Mouse (Mus musculus) layer of hippocampus, adult 8-10 months (tissue): ENCODE measurements around the gene Mtf2. TPM values are rescaled to one million over a fixed set of nuclear protein-coding genes. Genes with fewer than 3 reads are reported as not detected.
A peak's percentile ranks its signal among the peaks of the same experiment; 100 is the strongest.
"Not testable (repeated sequence)": the region's sequence is repeated elsewhere in the genome, so short reads cannot be mapped to it uniquely, and the experiment has no call there.

Source experiments
- DNase-seq, 2 experiments: peaks; one replicate each; pipeline ENCODE4 v3.0.0; 2022; ENCODE audit warnings: low spot score in 2 of 2
- total RNA-seq, 4 experiments: library from RNA; stranded (reverse); gene quantifications; 2 replicates each; pipeline ENCODE4 v1.2.4; 2022

Mtf2 gene
- total RNA-seq, 4 experiments from 2014 or later: 52.9 to 64.2 (median 58.8) TPM

DNA sequence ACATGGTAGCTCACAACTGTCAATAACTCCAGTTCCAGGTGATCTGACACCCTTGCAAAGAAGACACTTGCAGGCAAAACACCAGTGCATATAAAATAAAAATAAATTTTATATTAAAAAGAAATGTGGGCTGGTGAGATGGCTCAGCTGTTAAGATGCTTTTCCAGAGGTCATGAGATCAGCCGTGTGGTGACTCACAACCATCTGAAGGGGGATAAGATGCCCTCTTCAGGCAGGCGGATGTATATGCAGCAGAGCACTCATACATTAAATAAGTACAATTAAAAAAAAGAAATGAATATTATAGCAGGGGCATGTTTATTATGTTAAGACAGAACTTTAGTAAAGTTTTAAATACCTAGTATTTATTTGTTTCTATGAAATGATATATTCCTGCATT is 16.9 kb downstream of the Mtf2 start:
- no peak for DNase-seq

DNA sequence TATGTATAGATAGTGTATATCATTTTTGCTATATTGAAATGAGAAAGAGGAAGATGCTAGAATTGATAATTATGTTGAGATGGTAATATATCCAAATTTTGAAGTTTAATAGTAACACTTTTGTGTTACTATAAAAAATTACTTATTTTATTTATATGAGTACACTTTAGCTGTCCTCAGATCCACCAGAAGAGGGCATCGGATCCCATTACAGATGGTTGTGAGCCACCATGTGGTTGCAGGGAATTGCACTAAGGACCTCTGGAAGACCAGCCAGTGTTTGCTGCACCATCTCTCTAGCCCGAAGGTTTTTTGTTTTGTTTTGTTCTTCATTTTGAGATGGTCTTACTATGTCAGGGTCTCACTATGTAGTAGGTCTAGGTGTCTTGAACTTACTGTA is 20.0 kb downstream of the Mtf2 start:
- no peak for DNase-seq

DNA sequence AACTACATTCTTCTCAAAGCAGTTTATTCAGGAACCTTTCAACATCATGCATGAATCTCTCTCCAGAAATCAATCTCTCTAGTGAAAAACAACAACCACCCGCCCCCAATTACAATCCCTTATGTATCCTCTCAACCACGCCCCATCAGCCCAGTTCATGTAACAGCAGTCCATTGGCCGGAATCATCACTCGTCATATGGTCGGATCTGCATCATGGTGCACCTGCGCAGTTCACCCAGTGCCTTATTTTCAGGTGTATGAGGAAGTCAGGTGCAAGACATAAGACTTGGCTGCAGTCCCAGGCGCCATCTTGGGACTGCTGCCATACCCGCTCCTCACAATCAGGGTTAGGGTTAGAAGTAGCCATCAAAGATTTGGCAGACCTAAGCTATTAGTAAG is 27.3 kb downstream of the Mtf2 start:
- not testable (repeated sequence) for DNase-seq

DNA sequence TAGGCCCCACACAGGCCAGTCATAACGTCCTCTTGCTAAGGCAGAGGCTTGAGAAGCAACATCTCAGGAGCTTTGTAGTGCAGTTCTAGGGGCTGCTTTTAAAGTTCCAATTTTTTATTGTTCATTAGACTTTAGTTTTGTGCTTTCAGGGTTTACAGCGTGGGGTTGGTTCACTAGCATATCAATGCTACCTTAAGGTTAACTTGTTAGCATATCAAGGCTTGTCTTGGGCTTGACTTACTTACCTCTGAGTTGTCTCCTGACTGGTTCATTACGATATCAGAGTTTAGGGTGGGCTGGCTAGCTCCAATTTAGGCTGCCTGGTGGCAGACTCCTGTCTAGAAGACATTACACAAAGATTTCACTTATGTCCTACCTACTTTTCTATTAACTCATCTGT is 32.2 kb downstream of the Mtf2 start:
- no peak for DNase-seq

DNA sequence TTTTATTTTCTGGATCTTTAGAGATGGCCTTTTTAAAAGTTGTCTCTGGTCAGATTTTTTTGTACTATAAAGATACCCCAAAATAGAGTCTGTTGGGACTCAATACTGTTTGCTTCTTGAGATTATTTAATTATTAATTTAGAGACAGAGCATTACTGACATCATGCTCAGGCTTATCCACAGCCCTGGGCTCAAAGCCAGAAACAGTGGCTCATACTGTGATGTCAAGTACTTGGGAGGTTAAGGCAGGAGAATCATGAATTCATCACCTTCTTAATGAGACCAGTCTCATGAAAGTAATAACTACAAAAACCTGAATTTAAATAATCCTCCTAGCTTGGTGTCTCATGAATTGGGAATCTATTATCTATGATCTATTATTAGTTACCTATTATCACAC is 34.7 kb downstream of the Mtf2 start:
- DNase-seq: no peak

DNA sequence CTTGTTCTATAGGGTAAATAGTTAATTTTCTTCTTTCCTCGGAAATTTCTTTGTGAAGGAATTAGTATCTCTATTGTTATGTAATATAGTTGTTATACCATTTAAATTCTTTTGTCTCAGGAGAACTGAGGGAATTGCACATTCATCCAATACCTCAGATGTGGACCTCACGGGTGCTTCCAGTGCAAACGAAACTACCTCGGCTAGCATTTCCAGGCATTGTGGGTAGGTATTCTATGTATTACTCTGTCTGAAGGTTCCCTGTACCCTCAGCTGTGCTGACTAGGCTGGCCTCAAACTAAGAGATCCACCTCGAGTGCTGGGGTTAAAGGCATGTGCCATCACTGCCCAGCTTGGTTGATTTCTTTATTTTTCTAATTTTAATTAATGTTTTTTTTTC is 38.8 kb downstream of the Mtf2 start:
- no peak for DNase-seq

DNA sequence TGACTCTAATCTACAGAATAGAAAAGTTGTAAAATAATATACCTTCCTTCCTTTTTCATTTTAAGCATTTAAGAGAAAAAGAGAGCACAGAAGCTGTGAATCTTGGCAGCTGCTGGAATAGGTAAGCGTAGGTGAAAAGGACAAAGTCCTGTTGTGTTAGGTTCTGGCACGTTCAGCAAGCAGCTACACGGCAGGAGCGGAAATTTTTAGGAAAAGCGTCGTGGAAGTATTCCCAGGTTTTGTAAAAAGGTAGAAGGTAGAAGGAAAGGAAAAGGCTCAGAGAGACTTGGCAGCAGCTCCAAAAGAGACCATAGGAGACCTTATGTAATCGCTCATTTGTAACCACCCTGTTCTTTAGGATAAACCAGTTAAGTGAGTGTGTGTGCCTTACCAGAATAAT is 43.9 kb downstream of the Mtf2 start:
- no peak for DNase-seq

DNA sequence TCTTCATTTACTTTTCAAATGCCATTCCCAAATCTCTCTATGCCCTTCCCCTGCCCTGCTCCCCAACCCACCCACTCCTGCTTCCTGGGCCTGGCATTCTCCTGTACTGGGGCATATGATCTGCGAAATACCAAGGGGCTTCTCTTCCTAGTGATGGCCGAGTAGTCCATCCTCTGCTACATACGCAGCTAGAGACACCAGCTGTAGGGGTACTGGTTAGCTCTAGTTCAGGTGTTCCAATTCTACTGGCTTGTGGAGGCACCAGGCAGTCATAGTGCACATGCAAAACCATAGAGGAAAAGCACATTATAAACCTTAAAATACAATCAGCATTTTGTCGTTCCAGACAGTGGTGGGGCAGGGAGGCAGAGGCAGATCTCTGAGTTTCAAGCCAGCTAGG is 52.2 kb downstream of the Mtf2 start:
- no peak for DNase-seq

DNA sequence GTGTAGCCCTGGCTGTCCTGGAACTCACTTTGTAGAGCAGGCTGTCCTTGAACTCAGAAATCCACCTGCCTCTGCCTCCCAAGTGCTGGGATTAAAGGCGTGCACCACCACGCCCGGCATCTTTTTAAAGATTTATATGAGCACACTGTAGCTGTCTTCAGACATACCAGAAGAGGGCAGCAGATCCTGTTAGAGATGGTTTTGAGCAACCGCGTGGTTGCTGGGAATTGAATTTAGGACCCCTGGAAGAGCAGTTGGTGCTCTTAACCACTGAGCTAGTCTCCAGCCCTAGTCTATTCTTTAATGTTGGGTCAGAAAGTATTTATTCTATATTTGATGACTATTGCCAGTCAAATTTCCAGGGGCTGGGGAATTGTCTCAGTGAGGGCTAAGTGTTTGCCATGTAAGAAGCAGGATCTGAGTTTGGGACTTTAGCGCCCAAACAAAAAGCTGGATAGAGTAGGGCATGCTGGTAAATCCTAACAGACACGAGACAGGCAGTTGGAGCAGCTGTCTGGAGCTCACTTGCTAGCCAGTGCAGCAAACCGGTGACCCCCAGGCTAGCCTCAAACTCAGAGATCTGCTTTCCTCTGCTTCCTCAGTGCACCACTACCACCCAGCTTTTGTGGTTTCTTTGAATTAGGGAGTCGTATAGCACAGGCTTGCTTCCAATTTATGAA is 54.9 kb downstream of the Mtf2 start:
- no peak for DNase-seq

DNA sequence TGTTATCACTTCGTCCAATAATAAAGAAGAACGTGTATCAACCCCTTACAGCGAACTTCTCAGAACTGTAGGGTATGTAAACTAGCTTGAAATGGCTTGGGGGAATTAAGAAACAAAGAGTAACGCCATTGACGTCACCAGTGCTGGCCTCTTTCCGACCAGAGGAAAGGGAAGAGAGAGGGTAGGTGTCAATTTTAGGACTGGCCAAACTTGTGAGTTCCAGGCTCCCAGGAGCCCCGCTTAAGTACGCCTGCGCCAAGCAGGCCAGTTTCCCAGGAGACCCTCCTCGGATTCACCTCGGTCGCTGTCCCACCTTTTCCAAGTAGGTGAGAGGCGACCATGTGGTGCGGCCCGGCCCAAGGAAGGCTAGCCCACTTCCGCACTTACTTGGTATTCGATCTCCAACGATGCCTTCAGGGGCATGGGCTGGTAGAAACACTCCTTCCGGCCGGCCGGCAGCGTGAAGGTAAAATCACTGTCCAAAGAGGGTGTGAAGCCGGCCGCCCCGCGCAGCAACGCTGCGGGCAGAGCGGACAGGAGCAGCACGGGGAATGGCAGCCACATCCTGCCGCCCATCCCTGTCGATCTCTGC is 66.5 kb downstream of the Mtf2 start:
- DNase-seq: no peak

DNA sequence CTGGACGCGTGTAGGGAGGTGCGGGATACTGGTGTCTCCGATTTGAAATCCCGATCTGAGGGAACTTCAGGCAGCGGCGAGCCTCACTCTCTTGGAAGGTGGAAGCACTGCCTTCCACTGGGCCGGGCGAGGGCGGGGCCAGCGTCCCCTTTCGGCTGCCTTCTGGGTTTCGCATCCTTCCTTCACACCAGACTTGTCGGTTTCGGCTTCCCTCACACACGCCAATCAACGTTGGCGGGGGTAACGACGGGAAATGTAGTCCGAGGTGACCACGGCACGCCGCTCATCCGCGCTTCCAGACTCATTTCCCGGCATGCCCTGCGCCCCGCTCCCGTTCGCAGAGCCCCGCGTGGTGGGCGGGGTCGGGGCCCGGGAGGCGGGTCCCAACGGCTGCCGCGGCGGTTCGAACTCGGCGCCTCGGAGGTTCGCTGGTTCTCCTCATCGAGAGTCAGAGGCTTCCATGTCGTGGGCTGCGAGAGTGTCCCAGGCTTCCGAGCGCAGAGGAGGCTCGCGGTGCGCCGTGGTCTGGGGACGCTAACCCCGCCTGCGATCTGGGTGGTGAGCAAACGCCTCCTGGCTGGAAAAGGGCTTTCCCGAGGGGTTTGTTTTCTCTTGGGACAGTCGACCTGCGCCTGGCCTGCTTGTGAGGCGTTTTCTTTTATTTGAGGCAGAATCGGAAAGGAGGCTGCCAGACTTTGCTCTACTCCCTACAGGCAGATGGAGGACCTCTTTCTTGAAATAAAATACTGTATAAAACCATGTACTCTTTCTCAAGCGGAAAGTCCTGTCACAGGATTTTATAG is 67.2 kb downstream of the Mtf2 start, which contains the start of the genes Tmed5 and Ccdc18:
Gene Tmed5, minus strand, starts transcription at position 180 of the 803 bp plus-strand sequence.
Gene Ccdc18, plus strand, starts transcription at position 435 of the 803 bp plus-strand sequence.
- peak; percentile 95 to 96 for DNase-seq

DNA sequence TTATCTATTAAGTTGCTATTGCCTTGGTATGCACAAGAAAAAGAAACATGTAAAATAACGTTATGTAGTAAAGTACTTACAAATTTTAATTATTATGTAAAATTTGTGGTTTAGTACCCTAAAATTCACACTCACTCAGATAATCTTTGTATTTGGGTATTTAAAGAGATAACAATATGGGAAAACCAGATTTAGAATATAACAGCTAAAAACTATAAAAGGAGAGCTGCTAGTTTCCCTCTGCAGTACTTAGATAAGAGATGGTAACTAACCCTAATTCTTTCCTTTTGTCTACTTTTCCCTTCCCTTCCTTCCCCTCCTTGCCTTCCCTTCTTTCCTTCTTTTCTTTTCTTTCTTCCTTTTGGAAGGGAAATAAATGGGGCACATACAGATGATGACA is 87.1 kb downstream of the Mtf2 start:
- no peak for DNase-seq

Other genes with a start within 250 kb of the Mtf2 start
- not detected for gene Ube2d2b, start 235.6 kb upstream of the Mtf2 start, total RNA-seq
- gene Evi5, start 190.6 kb upstream of the Mtf2 start, total RNA-seq: 10 to 100 TPM; 64.9 to 75.5 (median 68.0) TPM
- 10 to 100 TPM; 62.0 to 75.5 (median 66.3) TPM for gene Rpl5, start 165.2 kb upstream of the Mtf2 start, total RNA-seq
- 10 to 100 TPM; 32.3 to 39.6 (median 35.2) TPM for gene Fam69a, start 78.6 kb upstream of the Mtf2 start, total RNA-seq
- gene Tmed5, start 66.9 kb downstream of the Mtf2 start, total RNA-seq: 10 to 100 TPM; 26.4 to 33.4 (median 30.8) TPM
- 1 to 10 TPM; 1.4 to 1.8 (median 1.6) TPM for gene Ccdc18, start 67.2 kb downstream of the Mtf2 start, total RNA-seq
- gene Dr1, start 203.2 kb downstream of the Mtf2 start, total RNA-seq: 10 to 100 TPM; 38.6 to 47.0 (median 42.6) TPM
- gene Pigg, start 246.9 kb downstream of the Mtf2 start, total RNA-seq: 10 to 100 TPM; 10.8 to 15.2 (median 12.7) TPM